Mouse (Mus musculus) cerebellum, adult 2 months (tissue): Measurements from ENCODE around the gene Samd4. TPM values are rescaled to one million over a fixed set of nuclear protein-coding genes. Genes with fewer than 3 reads are reported as not detected.

Experiments used
- DNase-seq, 2 experiments: peaks; one replicate each; pipeline ENCODE4 v3.0.0; 2021
- H3K27ac ChIP-seq: fragments of 200-500 bp; 2 replicates; pipeline ENCODE4 v1.5.1; 2012; ENCODE audit warnings: low read length, control low read depth, inconsistent platforms; ENCODE audit not compliant: insufficient read depth
- H3K27me3 ChIP-seq: fragments of 200-500 bp; 2 replicates; pipeline ENCODE4 v1.6.1; 2012; ENCODE audit warnings: inconsistent platforms, mild to moderate bottlenecking, low read length, moderate library complexity; ENCODE audit not compliant: control insufficient read depth, insufficient read depth
- H3K4me1 ChIP-seq: fragments of 200-500 bp; 2 replicates; pipeline ENCODE4 v1.6.1; 2011; ENCODE audit warnings: low read length; ENCODE audit not compliant: control insufficient read depth, insufficient read depth
- H3K4me3 ChIP-seq: fragments of 200-500 bp; replicated peaks from 2 replicates; pipeline ENCODE3; 2011; ENCODE audit warnings: mild to moderate bottlenecking, low read depth, low read length, control low read depth; ENCODE audit not compliant: insufficient read depth
- CTCF ChIP-seq: fragments of 200-500 bp; IDR thresholded peaks from 2 replicates; pipeline ENCODE4 v1.5.1; 2011; ENCODE audit warnings: low read depth, mild to moderate bottlenecking, control low read depth, low read length, moderate library complexity, borderline replicate concordance; ENCODE audit not compliant: insufficient read depth
- POLR2A ChIP-seq: fragments of 200-500 bp; IDR thresholded peaks from 2 replicates; pipeline ENCODE4 v1.6.1; 2011; ENCODE audit warnings: low read length, control low read depth, borderline replicate concordance; ENCODE audit not compliant: insufficient read depth
- WGBS: fragments of 180-500 bp; shearing (Covaris S2); methylation state at CpG from one replicate; pipeline ENCODE4 v1.1.7; 2018; 5-methylcytosine and 5-hydroxymethylcytosine counted together
- polyA plus RNA-seq: library from polyadenylated mRNA; depleted of rRNA; stranded (reverse); fragments of >200 nt; gene quantifications from 2 replicates; pipeline ENCODE4 v1.2.3, GENCODE M21; 2012

Samd4 gene
- polyA plus RNA-seq, 1 experiment, result 23.8 TPM

GRCm38 (mm10) chr14:46994704-46995103, 112.0 kb downstream of the Samd4 start:
- H3K27ac ChIP-seq, result no peak overlapping the region
- no peak overlapping the region for H3K4me3 ChIP-seq
- WGBS, result 89% methylated on average over 7 of the region's 7 CpGs
- no peaks in the 10 kb centered on the region for H3K27me3 ChIP-seq
- TF ChIP-seq CTCF (no peak), POLR2A (no peak)
- 0 out of 2 replicates have a peak, but pooled peaks cover 3% of the 10 kb centered on the region for H3K4me1 ChIP-seq
- DNase-seq, result no peak

GRCm38 (mm10) chr14:46999321-47000025, 116.8 kb downstream of the Samd4 start:
- no peak for TF ChIP-seq CTCF
- no peak for TF ChIP-seq POLR2A
- H3K27me3 ChIP-seq, result no peaks in the 10 kb centered on the region; the same call in 1 of the 2 replicates
- DNase-seq, result peak in 1 of 2 experiments; percentile 32
- 38% methylated on average over 9 of the region's 9 CpGs for WGBS
- H3K4me3 ChIP-seq, result no peak overlapping the region
- no peak overlapping the region for H3K27ac ChIP-seq
- H3K4me1 ChIP-seq, result no peaks in the 10 kb centered on the region

- 78% methylated on average over 11 of the region's 11 CpGs for whole genome bisulfite sequencing
- H3K4me1 ChIP-seq, result no peaks in the 10 kb centered on the region
- no peak for DNase-seq
- TF ChIP-seq CTCF (no peak), POLR2A (no peak)
- no peaks in the 10 kb centered on the region; the same call in 1 of the 2 replicates for H3K27me3 ChIP-seq
- no peak overlapping the region for H3K4me3 ChIP-seq
- H3K27ac ChIP-seq, result no peak overlapping the region
Measured at GRCm38 (mm10) chr14:47000096-47000736, 117.6 kb downstream of the Samd4 start.

GRCm38 (mm10) chr14:47000786-47001761, 118.4 kb downstream of the Samd4 start:
- H3K27ac ChIP-seq, result no peak overlapping the region
- TF ChIP-seq POLR2A (no peak), CTCF (no peak)
- 75% methylated on average over 24 of the region's 24 CpGs for WGBS
- H3K27me3 ChIP-seq, result no peaks in the 10 kb centered on the region; the same call in 1 of the 2 replicates
- H3K4me3 ChIP-seq, result no peak overlapping the region
- H3K4me1 ChIP-seq, result no peaks in the 10 kb centered on the region
- DNase-seq, result no peak

- TF ChIP-seq CTCF (peak; percentile 62; the same call in 1 of the 2 replicates), POLR2A (no peak)
- Histone ChIP-seq H3K27me3 (no peaks in the 10 kb centered on the region; the same call in 1 of the 2 replicates), H3K4me1 (no peaks in the 10 kb centered on the region), H3K4me3 (no peak overlapping the region), H3K27ac (no peak overlapping the region)
- WGBS, result 34% methylated on average over 3 of the region's 3 CpGs
- DNase-seq, result peak; percentile 21 to 46
Measured at GRCm38 (mm10) chr14:47004161-47004560, 121.5 kb downstream of the Samd4 start.

GRCm38 (mm10) chr14:47011171-47012139, 128.8 kb downstream of the Samd4 start:
- Histone ChIP-seq H3K27ac (no peak overlapping the region), H3K4me1 (no peaks in the 10 kb centered on the region; the same call in 1 of the 2 replicates), H3K27me3 (no peaks in the 10 kb centered on the region), H3K4me3 (no peak overlapping the region)
- WGBS, result 48% methylated on average over 18 of the region's 18 CpGs
- TF ChIP-seq CTCF, result no peak
- no peak for TF ChIP-seq POLR2A
- no peak for DNase-seq

GRCm38 (mm10) chr14:47015618-47016017, 133.0 kb downstream of the Samd4 start:
- TF ChIP-seq POLR2A (no peak), CTCF (no peak)

More at GRCm38 (mm10) chr14:47015618-47016017, 133.0 kb downstream of the Samd4 start:
- no peak overlapping the region for H3K4me3 ChIP-seq
- no peaks in the 10 kb centered on the region for H3K27me3 ChIP-seq
- WGBS, result 69% methylated on average over 3 of the region's 3 CpGs
- no peak for DNase-seq
- no peaks in the 10 kb centered on the region; the same call in 1 of the 2 replicates for H3K4me1 ChIP-seq
- no peak overlapping the region for H3K27ac ChIP-seq
